Mouse (Mus musculus) forelimb bud, embryonic 11.5 days (tissue): Measurements from ENCODE around the gene 1700056E22Rik.

Experiments
- DNase-seq: peaks from one replicate; pipeline ENCODE4 v3.0.0-alpha.2; 2012; ENCODE audit warnings: low read depth, low spot score

The 1700056E22Rik gene

GRCm38 (mm10) chr1:184034011-184034557 lies at the start of gene 1700056E22Rik:
Gene 1700056E22Rik, minus strand, starts transcription at chr1:184034301.
- DNase-seq: peak; percentile 99

- no peak for DNase-seq
Observed at GRCm38 (mm10) chr1:184083166-184083565, 49.1 kb upstream of the 1700056E22Rik start.

- DNase-seq: no peak
Observed at GRCm38 (mm10) chr1:184082661-184083060, 48.6 kb upstream of the 1700056E22Rik start.

- DNase-seq: no peak
Observed at GRCm38 (mm10) chr1:184079304-184079703, 45.2 kb upstream of the 1700056E22Rik start.

- DNase-seq: no peak
Observed at GRCm38 (mm10) chr1:184076756-184077155, 42.7 kb upstream of the 1700056E22Rik start.

- no peak for DNase-seq
Observed at GRCm38 (mm10) chr1:184076065-184076464, 42.0 kb upstream of the 1700056E22Rik start.

GRCm38 (mm10) chr1:184068971-184069370 lies 34.9 kb upstream of the 1700056E22Rik start:
- DNase-seq: no peak

- DNase-seq: no peak
Observed at GRCm38 (mm10) chr1:184067704-184068558, 33.8 kb upstream of the 1700056E22Rik start.

- DNase-seq: no peak
Observed at GRCm38 (mm10) chr1:184066460-184067287, 32.6 kb upstream of the 1700056E22Rik start.

GRCm38 (mm10) chr1:184065589-184066361 lies 31.7 kb upstream of the 1700056E22Rik start:
- DNase-seq: no peak

- DNase-seq: no peak
Observed at GRCm38 (mm10) chr1:184064306-184064705, 30.2 kb upstream of the 1700056E22Rik start.

- DNase-seq: no peak
Observed at GRCm38 (mm10) chr1:184061901-184062300, 27.8 kb upstream of the 1700056E22Rik start.

- no peak for DNase-seq
Observed at GRCm38 (mm10) chr1:184060828-184061734, 27.0 kb upstream of the 1700056E22Rik start.

GRCm38 (mm10) chr1:184060381-184060780 lies 26.3 kb upstream of the 1700056E22Rik start:
- no peak for DNase-seq

GRCm38 (mm10) chr1:184059814-184060213 lies 25.7 kb upstream of the 1700056E22Rik start:
- DNase-seq: no peak

GRCm38 (mm10) chr1:184058206-184058605 lies 24.1 kb upstream of the 1700056E22Rik start:
- DNase-seq: no peak

GRCm38 (mm10) chr1:184054176-184054575 lies 20.1 kb upstream of the 1700056E22Rik start:
- DNase-seq: no peak

- DNase-seq: no peak
Observed at GRCm38 (mm10) chr1:184053711-184054110, 19.6 kb upstream of the 1700056E22Rik start.

GRCm38 (mm10) chr1:184053141-184053540 lies 19.0 kb upstream of the 1700056E22Rik start:
- no peak for DNase-seq

GRCm38 (mm10) chr1:184052331-184052730 lies 18.2 kb upstream of the 1700056E22Rik start:
- no peak for DNase-seq
